Mouse (Mus musculus) layer of hippocampus, postnatal 10 days (tissue): ENCODE measurements at regions not wholly inside any gene's neighbourhood (a gene's known extent, or its start where the extent isn't known, plus 50 kb on each side); places are given as distances from the start of the nearest gene placed in this dataset.
"Not testable (repeated sequence)": the region's sequence is repeated elsewhere in the genome, so short reads cannot be mapped to it uniquely, and the experiment has no call there.

Experiments used
- DNase-seq, 2 experiments: peaks; one replicate each; pipeline ENCODE4 v3.0.0; 2021; ENCODE audit warnings: low spot score in 2 of 2

DNA sequence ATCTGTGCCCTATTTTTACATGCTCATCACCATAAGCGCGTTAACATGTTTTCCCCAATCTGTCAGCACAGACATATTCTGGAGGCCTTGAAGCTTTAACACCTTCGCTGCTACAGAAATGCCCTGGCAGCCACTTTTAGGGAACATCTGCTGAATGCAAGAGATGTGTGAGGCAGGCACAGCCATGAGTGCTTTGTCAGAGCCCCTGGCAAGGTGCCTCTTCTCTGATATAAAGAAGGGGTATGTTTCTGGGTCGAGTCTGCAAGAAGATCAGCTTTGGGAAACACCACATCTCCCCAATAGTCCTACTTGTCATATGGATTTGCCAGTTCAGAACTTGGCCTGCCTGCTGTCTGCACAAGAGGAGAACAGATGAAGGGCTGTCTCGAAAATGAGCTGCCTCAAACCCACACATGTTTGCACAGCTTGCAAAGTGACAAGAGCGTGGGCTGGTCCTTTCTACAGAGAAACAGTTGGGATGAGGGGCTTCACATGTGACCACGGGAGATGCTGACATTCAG is 1263.3 kb upstream of the Klhl29 start:
- peak; percentile 65 to 66 for DNase-seq

DNA sequence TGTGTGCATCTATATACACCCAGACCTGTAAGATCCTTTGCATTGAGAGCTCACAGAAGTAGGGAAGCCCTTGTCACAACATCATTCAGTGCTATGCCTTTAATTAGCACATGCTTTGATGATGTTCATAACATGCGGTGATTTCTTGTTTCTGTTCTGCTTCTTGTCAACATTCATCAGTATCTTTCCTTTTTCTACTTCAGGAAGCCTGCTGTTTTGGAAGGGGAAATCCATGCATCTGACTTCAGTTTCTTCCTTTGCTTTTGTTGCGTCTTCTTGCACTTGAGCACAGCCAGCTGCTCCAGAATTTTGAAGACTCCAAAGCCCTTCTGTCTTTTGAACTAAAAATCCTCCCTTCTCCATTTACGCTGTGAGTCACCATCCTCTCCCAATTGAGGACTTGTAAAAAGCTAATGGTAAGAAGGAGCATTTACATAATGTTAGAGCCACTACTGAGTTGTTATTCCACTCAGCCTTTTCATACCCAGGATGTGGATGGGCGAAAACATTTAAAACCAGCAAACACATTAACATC is 1262.4 kb upstream of the Klhl29 start:
- DNase-seq = peak in 1 of 2 experiments; percentile 14

DNA sequence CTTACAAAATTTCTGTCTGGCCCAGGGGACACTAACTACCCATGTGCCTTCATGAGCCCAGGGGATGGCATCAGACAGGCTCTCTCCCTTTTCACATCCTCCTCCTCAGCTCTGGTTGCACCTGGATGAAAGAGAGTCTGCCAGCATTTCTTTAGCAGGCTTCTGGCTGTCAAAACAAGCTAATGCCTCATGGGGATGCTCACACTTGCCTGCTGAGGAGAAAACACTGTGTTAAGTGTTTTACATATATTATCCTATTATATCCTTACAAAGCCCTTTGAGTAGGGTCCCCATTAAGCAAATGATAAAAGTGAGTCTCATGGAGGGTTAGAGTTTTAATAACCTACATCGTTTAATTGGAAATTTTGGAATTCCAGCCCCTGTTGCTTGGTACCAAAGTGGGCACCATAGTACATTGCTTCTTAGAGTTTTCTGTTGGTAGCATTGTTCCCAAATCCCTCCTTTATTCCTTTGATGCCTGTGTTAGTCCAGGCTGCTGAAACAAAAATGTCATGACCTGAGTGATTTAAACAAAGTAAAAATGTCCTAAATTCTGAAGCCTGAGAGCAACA is 1247.2 kb upstream of the Klhl29 start:
- DNase-seq = no peak

DNA sequence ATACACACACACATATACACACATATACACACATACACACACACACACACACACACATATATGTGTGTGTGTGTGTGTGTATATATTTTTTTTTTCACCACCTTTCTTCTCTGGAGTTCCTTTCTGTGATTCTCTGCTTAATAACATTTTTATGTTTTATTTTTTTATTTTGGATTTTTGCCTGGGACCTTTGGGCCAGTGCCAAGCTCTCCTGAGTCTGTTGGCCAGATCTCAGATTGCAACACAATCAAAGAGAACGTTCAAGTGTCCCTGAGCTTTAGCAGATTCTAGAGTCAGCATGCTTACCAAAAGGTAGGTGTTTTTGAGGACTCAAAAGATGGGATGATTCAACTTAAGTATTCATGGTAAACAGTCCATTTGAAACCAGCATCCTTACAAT is 1225.6 kb upstream of the Klhl29 start:
- DNase-seq = no peak

DNA sequence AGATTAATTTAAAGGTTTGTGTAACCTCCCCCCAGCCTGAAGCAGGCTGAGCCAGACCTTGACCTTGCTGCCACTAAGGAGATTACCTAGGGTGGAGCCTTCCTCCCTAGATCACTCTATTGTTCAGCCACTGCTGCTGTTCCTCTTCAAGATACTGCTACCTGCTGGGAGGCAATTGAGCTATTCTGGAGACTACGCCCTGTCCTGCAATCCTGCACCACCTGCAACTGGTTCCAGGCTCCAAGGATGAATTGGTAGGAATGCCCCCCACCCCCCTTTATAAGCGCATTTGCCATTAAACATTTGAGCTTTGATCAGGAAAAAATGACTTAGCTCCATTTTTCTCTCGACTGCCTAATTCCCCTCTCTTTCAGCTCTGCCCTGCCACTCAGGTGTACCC is 1220.0 kb upstream of the Klhl29 start:
- DNase-seq = not testable (repeated sequence)

DNA sequence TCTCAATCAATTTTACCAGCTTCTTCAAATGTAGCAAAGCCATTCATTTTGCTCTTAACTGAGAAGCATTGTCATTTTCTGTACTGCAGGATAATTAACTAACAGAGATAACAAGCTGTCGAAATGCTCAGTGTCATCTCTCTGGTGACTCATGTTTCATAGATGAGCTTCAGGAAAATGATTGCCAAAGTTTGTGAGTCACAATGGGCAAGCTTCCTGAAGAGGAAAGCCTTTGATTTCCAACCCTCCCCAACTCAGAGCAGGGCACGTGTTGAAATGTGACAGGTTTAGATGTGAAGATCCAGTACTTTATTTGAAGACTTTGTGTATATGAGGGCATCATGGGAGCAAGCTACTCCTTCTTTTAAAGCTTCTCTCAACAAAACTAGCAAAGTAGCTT is 1214.7 kb upstream of the Klhl29 start:
- DNase-seq = peak; percentile 19 to 25

DNA sequence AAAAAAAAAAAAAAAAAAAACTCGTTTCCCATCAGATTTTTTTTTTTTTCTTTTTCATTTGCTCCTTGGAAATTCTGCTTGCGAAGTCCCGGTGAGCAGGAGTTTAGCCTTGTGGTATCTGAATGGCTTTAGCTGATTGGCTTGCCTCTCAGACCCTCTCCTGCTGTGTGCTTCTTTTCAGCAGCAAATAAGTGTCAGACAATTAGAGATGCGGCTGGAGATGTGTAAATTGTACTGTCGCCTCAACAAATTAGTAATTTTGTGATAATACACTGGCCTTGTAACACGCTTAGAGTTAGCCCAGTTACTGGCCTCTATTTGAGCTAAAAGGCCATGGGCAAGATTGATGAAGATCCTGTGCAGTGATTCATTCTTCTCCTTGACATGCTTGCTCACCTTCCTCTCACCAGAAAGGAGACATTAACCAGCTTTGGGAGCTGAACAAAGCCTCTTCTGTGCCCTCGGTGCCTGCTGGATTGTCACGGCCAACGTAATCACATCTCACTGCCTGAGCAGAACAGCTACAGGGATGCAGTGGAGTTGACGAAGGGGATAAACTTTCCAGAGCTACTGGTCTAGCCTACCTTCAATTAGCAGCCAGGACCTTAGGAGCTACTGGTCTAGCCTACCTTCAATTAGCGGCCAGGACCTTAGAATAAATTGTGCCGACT is 1212.7 kb upstream of the Klhl29 start:
- no peak for DNase-seq

DNA sequence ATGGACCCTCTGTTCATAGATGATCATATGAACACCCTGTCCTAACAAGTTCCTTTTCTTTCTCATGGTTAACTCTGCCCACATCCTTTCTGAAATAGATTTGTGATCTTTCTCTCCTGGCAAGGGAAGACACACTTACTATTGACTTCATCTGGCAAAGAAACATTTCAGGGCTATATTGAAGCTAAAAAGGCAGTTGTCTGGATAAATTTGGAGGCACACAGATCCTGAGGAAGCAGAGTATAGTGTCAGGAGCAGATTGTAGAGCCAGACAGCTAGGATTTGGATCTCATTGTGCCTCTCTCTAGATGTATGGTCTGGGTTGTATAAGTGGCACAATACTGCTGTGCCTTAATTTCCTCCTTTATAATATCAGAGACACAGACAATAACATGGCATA is 1204.7 kb upstream of the Klhl29 start:
- no peak for DNase-seq

DNA sequence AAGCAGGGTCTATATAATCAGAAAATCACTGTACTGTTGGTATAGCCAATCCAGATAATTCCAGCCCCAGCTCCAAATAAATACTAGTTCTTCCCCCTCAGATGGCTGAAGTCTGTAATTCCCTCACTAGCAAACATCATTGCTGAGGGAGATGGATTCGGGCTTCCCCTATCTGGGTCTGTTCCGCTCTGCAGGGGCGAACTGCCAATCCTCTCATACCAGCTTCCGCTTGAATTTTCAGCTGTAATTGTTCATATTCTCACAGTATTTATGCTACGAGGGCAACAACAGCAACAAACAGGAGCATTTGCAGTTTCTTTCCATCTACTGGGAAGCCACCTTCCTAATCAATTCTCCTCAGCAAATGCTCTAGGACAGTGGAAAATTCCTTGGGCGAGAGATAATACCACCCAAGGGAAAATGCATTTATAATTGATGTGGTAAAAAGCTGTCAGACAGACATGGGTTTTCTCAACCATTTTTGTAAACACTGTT is 1201.4 kb upstream of the Klhl29 start:
- peak; percentile 19 to 42 for DNase-seq
